Mouse (Mus musculus) embryonic facial prominence, embryonic 12.5 days (tissue): ENCODE measurements at regions not wholly inside any gene's neighbourhood (a gene's known extent, or its start where the extent isn't known, plus 50 kb on each side); places are given as distances from the start of the nearest gene placed in this dataset.
A peak's percentile ranks its signal among the peaks of the same experiment; 100 is the strongest.

Experiments used
- ATAC-seq: fragments of 200-750 bp; cut with Nextera tagmentation; 2 replicates; pipeline ENCODE4 v1.8.0; 2017; ENCODE audit not compliant: insufficient number of reproducible peaks, insufficient read depth, low FRiP score, low TSS enrichment
- H3K27ac ChIP-seq: fragments of 300-500 bp; sonication (generic); 2 replicates; pipeline ENCODE4 v1.5.1; 2016; ENCODE audit warnings: mild to moderate bottlenecking
- H3K27me3 ChIP-seq: fragments of 300-500 bp; sonication (generic); 2 replicates; pipeline ENCODE4 v1.6.1; 2016; ENCODE audit warnings: mild to moderate bottlenecking, moderate library complexity
- H3K36me3 ChIP-seq: fragments of 300-500 bp; sonication (generic); 2 replicates; pipeline ENCODE4 v1.6.1; 2016; ENCODE audit warnings: mild to moderate bottlenecking
- H3K4me1 ChIP-seq: fragments of 300-500 bp; sonication (generic); 2 replicates; pipeline ENCODE4 v1.6.1; 2016
- H3K4me2 ChIP-seq: fragments of 300-500 bp; sonication (generic); replicated peaks from 2 replicates; pipeline ENCODE4 v1.6.1; 2016; ENCODE audit warnings: mild to moderate bottlenecking, moderate library complexity
- H3K4me3 ChIP-seq: fragments of 300-500 bp; sonication (generic); 2 replicates; pipeline ENCODE4 v1.5.1; 2016; ENCODE audit warnings: mild to moderate bottlenecking
- H3K9ac ChIP-seq: fragments of 300-500 bp; sonication (generic); 2 replicates; pipeline ENCODE4 v1.6.1; 2016; ENCODE audit warnings: mild to moderate bottlenecking, moderate library complexity
- H3K9me3 ChIP-seq: fragments of 300-500 bp; sonication (generic); 2 replicates; pipeline ENCODE4 v1.6.1; 2016; ENCODE audit warnings: mild to moderate bottlenecking, moderate library complexity
- WGBS: fragments of 180-500 bp; shearing (Covaris S2); methylation state at CpG from one replicate; pipeline ENCODE4 v1.1.7; 2016; 5-methylcytosine and 5-hydroxymethylcytosine counted together

DNA sequence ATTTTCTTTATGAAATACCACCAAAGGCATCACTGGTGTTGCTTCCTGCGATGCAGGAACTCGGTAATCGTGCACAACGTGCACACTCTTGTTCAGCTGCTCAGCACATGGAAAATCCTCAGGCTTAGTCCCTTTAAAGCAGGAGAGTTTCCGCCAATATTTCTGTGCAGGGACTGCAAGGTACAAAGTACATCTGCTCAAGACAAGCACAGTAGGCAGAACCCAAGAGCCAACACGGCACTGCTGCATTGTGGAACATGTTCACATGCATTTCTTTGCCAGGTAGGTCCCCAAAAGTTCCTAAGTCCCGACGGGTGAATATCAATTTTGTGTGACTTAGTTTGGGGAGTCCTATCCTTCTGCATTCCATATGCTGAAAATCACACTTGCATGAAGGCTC, 808.0 kb upstream of the Pou3f3 start:
- Histone ChIP-seq H3K9me3 (no peaks in the 10 kb centered on the region), H3K4me1 (peaks cover 34% of the 10 kb centered on the region), H3K4me3 (no peak overlapping the region), H3K36me3 (no peaks in the 10 kb centered on the region), H3K27ac (no peak overlapping the region), H3K27me3 (no peaks in the 10 kb centered on the region), H3K4me2 (no peak overlapping the region), H3K9ac (no peak overlapping the region)
- no peak for ATAC-seq
- 82% methylated on average over 8 of the region's 8 CpGs for WGBS

DNA sequence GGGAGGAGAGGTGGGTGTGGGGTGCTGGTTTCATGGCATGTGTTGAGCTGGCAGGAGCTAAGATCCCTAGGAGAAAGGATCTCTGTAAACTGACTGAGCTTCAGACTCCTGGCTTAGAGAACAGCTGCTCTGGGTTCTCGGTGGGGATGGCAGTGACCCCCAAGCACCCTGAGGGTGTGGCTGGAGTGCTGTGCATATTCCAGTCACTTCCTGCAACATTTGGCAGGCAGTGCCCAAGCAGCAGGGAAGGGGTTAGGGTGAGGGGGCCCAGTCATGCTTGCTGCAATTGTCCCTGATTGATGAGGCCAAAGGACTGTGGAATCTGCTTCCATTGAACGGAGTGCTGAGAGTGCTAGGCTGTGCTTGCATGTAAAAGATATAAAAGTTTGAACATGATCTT, 807.4 kb upstream of the Pou3f3 start:
- H3K9me3 ChIP-seq = no peaks in the 10 kb centered on the region
- 2% methylated on average over 2 of the region's 2 CpGs for WGBS
- no peaks in the 10 kb centered on the region for H3K36me3 ChIP-seq
- H3K27ac ChIP-seq = peak overlapping the region; percentile 37; the same call in 1 of the 2 replicates
- no peaks in the 10 kb centered on the region for H3K27me3 ChIP-seq
- H3K4me3 ChIP-seq = no peak overlapping the region
- peaks cover 34% of the 10 kb centered on the region for H3K4me1 ChIP-seq
- H3K4me2 ChIP-seq = no peak overlapping the region
- H3K9ac ChIP-seq = no peak overlapping the region
- ATAC-seq = no peak; the same call in 1 of the 2 replicates

- Histone ChIP-seq H3K4me1 (peaks cover 34% of the 10 kb centered on the region), H3K27ac (no peak overlapping the region), H3K27me3 (no peaks in the 10 kb centered on the region), H3K9ac (no peak overlapping the region), H3K36me3 (no peaks in the 10 kb centered on the region), H3K9me3 (no peaks in the 10 kb centered on the region), H3K4me3 (no peak overlapping the region), H3K4me2 (no peak overlapping the region)
- no peak for ATAC-seq
- WGBS = 31% methylated on average over 5 of the region's 5 CpGs
Observed at GRCm38 (mm10) chr1:41888966-41889365, 806.6 kb upstream of the Pou3f3 start.

DNA sequence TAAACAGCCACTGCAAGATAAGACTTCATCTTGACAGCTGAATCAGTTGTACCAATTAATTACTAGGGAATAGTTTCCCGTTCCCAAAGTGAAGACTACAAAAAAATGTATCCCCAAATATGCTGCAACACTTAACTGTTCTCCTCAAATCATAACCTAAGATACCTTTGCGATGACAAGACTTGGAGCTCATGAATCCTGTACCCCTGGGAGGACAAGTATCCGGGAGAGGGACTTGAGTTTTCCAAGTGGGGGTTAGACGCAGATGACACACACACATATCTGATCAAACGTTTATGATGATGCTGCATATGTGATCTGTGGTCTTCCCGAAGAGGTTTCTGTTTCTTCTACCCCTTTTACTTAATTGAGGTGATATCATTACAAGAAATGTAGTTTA, 805.6 kb upstream of the Pou3f3 start:
- H3K4me2 ChIP-seq = no peak overlapping the region
- no peaks in the 10 kb centered on the region for H3K9me3 ChIP-seq
- no peak overlapping the region for H3K4me3 ChIP-seq
- no peaks in the 10 kb centered on the region for H3K27me3 ChIP-seq
- H3K36me3 ChIP-seq = no peaks in the 10 kb centered on the region
- peaks cover 34% of the 10 kb centered on the region for H3K4me1 ChIP-seq
- ATAC-seq = no peak
- no peak overlapping the region for H3K27ac ChIP-seq
- H3K9ac ChIP-seq = no peak overlapping the region
- WGBS = 53% methylated on average over 6 of the region's 6 CpGs

DNA sequence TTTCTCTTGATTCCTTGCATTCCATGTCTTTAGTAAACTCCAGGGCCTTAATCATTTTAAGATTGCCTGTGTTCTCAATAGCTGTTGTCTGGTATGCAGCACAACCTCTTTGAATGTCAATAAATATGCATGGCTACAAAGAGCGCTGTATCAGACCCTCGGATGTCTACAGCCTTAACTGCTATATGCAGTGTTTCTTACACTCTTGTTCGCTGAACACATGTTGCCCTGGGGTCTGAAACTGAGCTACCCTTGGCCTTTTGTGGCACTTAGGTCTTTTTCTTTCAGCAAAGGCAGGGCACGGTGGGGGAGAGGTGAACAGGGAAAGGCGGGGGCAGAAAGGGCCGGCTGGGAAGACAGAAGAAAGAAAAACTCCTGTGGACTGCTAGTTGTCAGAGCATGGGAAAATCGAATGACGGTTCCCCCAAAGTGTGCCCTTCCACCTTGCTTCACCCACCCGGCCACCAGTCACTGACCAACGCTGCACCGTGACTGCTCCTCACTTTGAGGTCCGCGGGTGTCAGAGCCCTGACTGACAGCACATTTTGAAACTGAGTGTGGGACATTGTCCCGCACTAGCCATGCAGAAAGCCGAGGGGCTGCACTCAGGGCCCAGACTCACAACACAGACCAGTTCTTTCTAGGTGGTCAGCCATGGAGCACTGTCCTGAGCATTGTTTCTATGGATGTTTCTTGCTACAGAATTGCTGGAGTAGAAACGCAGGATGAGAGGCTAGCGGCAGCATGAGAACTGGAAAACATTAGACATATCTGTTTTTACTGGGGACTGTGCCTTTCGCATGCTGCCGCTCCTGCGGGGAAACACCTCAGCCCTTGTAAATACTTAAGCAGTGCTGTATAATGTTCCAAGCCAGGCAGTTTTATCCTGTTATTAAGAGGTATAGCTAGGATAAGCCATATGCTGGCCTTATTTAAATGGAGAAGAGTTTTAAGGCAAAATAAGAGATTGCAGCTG, 804.6 kb upstream of the Pou3f3 start:
- H3K4me3 ChIP-seq = no peak overlapping the region
- no peaks in the 10 kb centered on the region for H3K9me3 ChIP-seq
- H3K9ac ChIP-seq = no peak overlapping the region
- peaks cover 34% of the 10 kb centered on the region for H3K4me1 ChIP-seq
- H3K27ac ChIP-seq = peak overlapping the region; percentile 54
- peak overlapping the region; percentile 37 for H3K4me2 ChIP-seq
- 31% methylated on average over 20 of the region's 20 CpGs for WGBS
- no peaks in the 10 kb centered on the region for H3K36me3 ChIP-seq
- no peaks in the 10 kb centered on the region for H3K27me3 ChIP-seq
- peak; percentile 44 for ATAC-seq

DNA sequence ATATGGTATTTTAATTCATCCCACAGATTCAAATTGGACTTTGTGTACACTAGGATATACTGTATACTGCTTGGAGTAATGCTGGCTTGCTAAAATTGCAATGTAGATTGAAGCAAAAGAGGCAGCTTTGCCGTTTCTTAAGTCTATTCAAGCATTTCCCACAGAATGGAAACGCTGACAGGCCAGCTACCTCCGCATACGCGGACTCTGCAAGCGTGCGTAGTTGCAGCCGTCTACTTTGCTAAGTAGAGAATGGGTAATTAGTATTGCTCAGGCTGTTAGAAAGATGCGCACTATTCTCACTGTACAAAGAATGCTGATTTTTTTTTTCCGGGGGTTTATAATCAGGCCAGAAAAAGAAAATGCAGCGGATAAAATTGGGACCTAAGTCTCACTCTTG, 803.8 kb upstream of the Pou3f3 start:
- ATAC-seq = no peak
- H3K4me1 ChIP-seq = peaks cover 38% of the 10 kb centered on the region
- peak overlapping the region; percentile 52; the same call in 1 of the 2 replicates for H3K27ac ChIP-seq
- H3K4me3 ChIP-seq = no peak overlapping the region
- H3K4me2 ChIP-seq = no peak overlapping the region
- H3K9ac ChIP-seq = no peak overlapping the region
- H3K36me3 ChIP-seq = no peaks in the 10 kb centered on the region
- H3K9me3 ChIP-seq = no peaks in the 10 kb centered on the region
- no peaks in the 10 kb centered on the region for H3K27me3 ChIP-seq
- 65% methylated on average over 11 of the region's 11 CpGs for WGBS

- Histone ChIP-seq H3K4me2 (no peak overlapping the region), H3K27me3 (no peaks in the 10 kb centered on the region), H3K36me3 (no peaks in the 10 kb centered on the region), H3K9ac (no peak overlapping the region), H3K9me3 (no peaks in the 10 kb centered on the region), H3K4me3 (no peak overlapping the region), H3K27ac (peak overlapping the region; percentile 46; the same call in 1 of the 2 replicates), H3K4me1 (peaks cover 38% of the 10 kb centered on the region)
- WGBS = 15% methylated on average over 2 of the region's 2 CpGs
- ATAC-seq = peak; percentile 90
Observed at GRCm38 (mm10) chr1:41892376-41892775, 803.2 kb upstream of the Pou3f3 start.

- Histone ChIP-seq H3K36me3 (no peaks in the 10 kb centered on the region), H3K27ac (no peak overlapping the region), H3K4me2 (no peak overlapping the region), H3K4me3 (no peak overlapping the region), H3K9ac (no peak overlapping the region), H3K4me1 (peaks cover 5% of the 10 kb centered on the region; the same call in 1 of the 2 replicates), H3K27me3 (no peaks in the 10 kb centered on the region), H3K9me3 (no peaks in the 10 kb centered on the region)
- ATAC-seq = no peak
- WGBS = 72% methylated on average over 4 of the region's 4 CpGs
Observed at GRCm38 (mm10) chr1:41897768-41898330, 797.7 kb upstream of the Pou3f3 start.

DNA sequence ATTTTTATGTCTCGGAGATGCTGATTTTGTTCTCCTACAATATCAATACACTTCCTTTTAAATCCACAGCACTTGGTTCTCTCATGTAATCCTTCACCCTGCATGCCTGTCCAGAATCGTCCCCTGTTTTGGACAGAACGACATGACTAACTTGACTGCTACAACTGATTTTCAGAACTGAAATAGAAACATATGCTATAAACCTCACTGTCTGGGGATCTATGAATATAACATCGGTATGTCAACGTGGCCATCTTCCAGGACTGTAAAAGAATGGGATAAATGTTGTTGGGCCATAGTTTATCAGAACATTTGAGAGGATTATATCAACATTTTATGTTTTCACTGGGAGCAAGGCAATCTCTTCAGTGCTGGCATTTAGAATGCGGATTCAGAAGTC, 795.2 kb upstream of the Pou3f3 start:
- Histone ChIP-seq H3K27ac (no peak overlapping the region), H3K27me3 (no peaks in the 10 kb centered on the region), H3K9me3 (no peaks in the 10 kb centered on the region), H3K4me1 (peaks cover 5% of the 10 kb centered on the region; the same call in 1 of the 2 replicates), H3K4me2 (no peak overlapping the region), H3K4me3 (no peak overlapping the region), H3K9ac (no peak overlapping the region), H3K36me3 (no peaks in the 10 kb centered on the region)
- 84% methylated on average over 6 of the region's 6 CpGs for WGBS
- no peak for ATAC-seq

GRCm38 (mm10) chr1:41905971-41906370, 789.6 kb upstream of the Pou3f3 start:
- no peak overlapping the region for H3K27ac ChIP-seq
- H3K4me3 ChIP-seq = no peak overlapping the region
- no peak overlapping the region for H3K4me2 ChIP-seq
- ATAC-seq = no peak
- H3K27me3 ChIP-seq = no peaks in the 10 kb centered on the region
- no peak overlapping the region for H3K9ac ChIP-seq
- 75% methylated on average over 5 of the region's 5 CpGs for WGBS
- no peaks in the 10 kb centered on the region for H3K4me1 ChIP-seq
- H3K9me3 ChIP-seq = no peaks in the 10 kb centered on the region
- H3K36me3 ChIP-seq = no peaks in the 10 kb centered on the region

DNA sequence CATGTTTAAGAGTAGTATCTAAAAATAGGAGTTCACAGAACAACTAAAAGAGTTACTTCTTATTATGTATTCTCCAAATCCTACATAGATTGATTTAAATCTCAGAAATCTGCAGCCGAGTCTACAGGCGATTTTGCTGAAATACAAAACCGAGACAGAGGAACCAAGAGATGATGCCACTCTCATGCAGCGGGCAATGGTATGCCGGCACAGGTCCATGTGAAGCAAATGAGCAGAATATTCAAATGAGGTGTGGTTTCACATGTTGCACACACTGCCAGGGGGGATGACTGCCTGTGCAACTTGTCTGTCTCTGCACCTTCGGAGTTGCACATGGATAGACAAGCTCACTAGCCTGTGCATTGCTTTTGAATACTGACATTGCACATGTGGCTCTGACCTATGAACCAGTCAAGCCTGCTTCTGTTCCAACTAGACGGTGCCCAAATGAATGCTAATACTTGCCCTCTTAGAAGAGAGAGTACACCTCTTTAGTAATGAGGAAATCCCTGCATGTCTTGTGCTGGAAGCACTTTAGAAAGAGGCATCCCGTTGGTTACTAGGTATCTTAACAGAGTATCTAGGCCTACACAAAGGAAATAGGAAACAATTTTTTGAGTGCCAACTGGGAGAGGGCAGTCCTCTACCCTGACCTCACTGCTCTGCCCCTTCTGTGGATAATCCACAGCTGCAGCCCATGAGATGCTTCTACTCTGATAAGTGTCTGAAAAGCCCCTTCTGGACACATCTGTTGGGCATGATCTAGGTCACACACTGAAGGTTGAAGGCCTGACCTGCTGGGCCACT, 787.4 kb upstream of the Pou3f3 start:
- ATAC-seq = no peak
- Histone ChIP-seq H3K4me2 (no peak overlapping the region), H3K27ac (no peak overlapping the region), H3K4me3 (no peak overlapping the region), H3K27me3 (no peaks in the 10 kb centered on the region), H3K4me1 (no peaks in the 10 kb centered on the region), H3K36me3 (no peaks in the 10 kb centered on the region), H3K9me3 (no peaks in the 10 kb centered on the region), H3K9ac (no peak overlapping the region)
- 82% methylated on average over 8 of the region's 8 CpGs for WGBS
